Mouse (Mus musculus) bone marrow macrophage, adult 2 months (primary cell): ENCODE results near the gene Wnt8b. TPM values are rescaled to one million over a fixed set of nuclear protein-coding genes. Genes with fewer than 3 reads are reported as not detected.
"Not testable (repeated sequence)": the region's sequence is repeated elsewhere in the genome, so short reads cannot be mapped to it uniquely, and the experiment has no call there.

ENCODE experiments used
- H3K27ac ChIP-seq: 2 replicates; pipeline ENCODE4 v1.5.1; 2012; ENCODE audit warnings: low read depth, low read length; ENCODE audit not compliant: insufficient read depth
- H3K4me1 ChIP-seq: 2 replicates; pipeline ENCODE4 v1.6.1; 2012; ENCODE audit warnings: low read length; ENCODE audit not compliant: control insufficient read depth, insufficient read depth
- H3K4me3 ChIP-seq: 2 replicates; pipeline ENCODE4 v1.5.1; 2012; ENCODE audit warnings: mild to moderate bottlenecking, low read length, moderate library complexity; ENCODE audit not compliant: insufficient read depth
- CTCF ChIP-seq: IDR thresholded peaks from 2 replicates; pipeline ENCODE4 v1.5.1; 2012; ENCODE audit warnings: low read depth, mild to moderate bottlenecking, low read length, moderate library complexity
- POLR2A ChIP-seq: IDR thresholded peaks from 2 replicates; pipeline ENCODE4 v1.6.1; 2012; ENCODE audit warnings: mild to moderate bottlenecking, low read depth, low read length, borderline replicate concordance
- polyA plus RNA-seq: library from polyadenylated mRNA; stranded (reverse); fragments of >200 nt; gene quantifications from 2 replicates; pipeline ENCODE4 v1.2.4, GENCODE M21; 2012; ENCODE audit not compliant: missing spikeins, insufficient read depth, insufficient read length

Wnt8b gene
- not detected in 2 replicates for polyA plus RNA-seq

GRCm38 (mm10) chr19:44493128-44493527 lies at the start of gene Wnt8b:
Wnt8b (plus strand) TSS chr19:44493472.
- no peak within 1 kb of the TSS for H3K27ac ChIP-seq
- no peak within 1 kb of the TSS for H3K4me3 ChIP-seq
- H3K4me1 ChIP-seq = no peaks in the 10 kb centered on the region
- no peak for TF ChIP-seq CTCF

GRCm38 (mm10) chr19:44445755-44446154 lies 47.5 kb upstream of the Wnt8b start:
- Histone ChIP-seq H3K27ac (no peak overlapping the region), H3K4me3 (no peak overlapping the region), H3K4me1 (no peaks in the 10 kb centered on the region)
- no peak for TF ChIP-seq POLR2A
- no peak for TF ChIP-seq CTCF

- TF ChIP-seq POLR2A = no peak
- no peak for TF ChIP-seq CTCF
- Histone ChIP-seq H3K4me1 (no peaks in the 10 kb centered on the region), H3K4me3 (no peak overlapping the region), H3K27ac (no peak overlapping the region)
These were observed 45.3 kb upstream of the Wnt8b start for GRCm38 (mm10) chr19:44447927-44448326.

DNA sequence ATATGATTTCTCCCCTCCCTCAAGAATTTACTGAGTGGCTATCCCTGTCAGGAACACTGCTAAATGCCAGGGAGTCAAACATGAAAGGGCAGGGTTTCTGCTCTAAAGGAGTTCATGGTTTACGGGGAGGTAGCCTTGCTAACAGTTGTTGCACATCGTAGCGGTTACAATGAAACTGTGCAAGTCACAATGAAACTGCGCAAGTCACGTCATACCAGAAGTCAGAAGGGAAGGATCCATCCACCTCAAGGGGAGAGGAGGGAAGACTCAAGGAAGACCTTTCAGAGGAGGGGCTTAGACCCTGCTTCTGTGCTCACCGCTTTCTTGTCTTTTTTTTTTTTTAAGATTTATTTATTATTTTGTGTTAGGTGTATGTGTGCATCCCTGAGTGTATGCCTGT lies 38.4 kb upstream of the Wnt8b start:
- Histone ChIP-seq H3K4me1 (no peaks in the 10 kb centered on the region), H3K4me3 (no peak overlapping the region), H3K27ac (no peak overlapping the region)
- TF ChIP-seq POLR2A (no peak), CTCF (no peak)

DNA sequence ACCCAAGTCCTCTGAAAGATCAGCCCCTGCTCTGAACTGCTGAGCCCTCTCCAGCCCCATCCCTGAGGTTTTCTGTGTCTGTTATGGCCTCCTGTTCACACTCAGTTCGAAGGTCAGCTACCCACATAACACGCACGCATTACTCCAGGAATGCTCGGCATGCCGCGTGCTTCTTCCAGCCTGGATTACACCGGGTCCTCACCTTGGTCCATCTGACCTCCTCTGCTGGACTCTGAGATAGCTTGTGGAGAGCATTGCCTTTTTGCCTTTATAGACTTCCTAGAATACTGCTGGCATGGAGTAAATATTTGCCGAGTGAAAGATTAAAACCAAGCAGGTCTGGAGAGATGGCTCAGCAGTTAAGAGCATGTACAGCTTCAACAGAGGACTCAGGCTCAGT lies 37.9 kb upstream of the Wnt8b start:
- no peak for TF ChIP-seq POLR2A
- no peak for TF ChIP-seq CTCF
- Histone ChIP-seq H3K4me1 (no peaks in the 10 kb centered on the region), H3K4me3 (no peak overlapping the region), H3K27ac (no peak overlapping the region)

DNA sequence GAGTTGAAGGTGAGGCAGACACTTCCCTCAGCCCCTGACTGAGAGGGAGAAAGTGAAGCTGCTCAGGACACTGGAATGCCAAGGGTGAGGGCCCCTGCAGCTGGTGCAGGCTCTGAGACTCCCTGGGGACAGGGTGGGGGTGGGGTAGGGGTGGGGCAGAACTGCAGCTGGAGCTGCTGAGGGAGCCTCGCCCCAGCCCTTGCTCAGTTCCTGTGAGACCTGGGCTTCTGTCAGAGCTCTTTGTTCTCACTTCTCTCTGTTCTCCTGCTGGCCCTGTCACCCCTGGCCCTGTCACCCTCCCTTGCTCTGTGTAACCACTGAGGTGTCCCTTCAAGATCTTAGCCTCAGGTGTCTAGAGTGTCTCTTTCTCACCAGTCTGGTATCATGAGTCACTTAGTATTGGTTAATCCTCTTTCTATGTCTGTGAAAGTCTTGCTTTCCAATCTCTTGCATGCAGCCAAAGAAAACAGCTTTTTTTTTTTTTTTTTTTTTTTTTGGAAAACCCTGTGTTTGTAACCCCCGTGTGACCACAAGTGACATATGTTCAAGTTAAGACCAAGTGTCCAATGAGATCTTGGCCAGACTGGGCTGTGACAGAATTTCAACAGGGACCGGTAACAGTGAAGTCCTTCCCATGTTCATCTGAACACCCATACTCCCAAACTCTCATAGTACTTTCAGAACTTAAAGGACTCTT lies 35.8 kb upstream of the Wnt8b start:
- H3K4me3 ChIP-seq = no peak overlapping the region
- TF ChIP-seq CTCF (no peak), POLR2A (no peak)
- no peaks in the 10 kb centered on the region for H3K4me1 ChIP-seq
- H3K27ac ChIP-seq = no peak overlapping the region

GRCm38 (mm10) chr19:44458696-44459095 lies 34.6 kb upstream of the Wnt8b start:
- no peak for TF ChIP-seq CTCF
- TF ChIP-seq POLR2A = no peak
- Histone ChIP-seq H3K4me3 (no peak overlapping the region), H3K27ac (no peak overlapping the region), H3K4me1 (no peaks in the 10 kb centered on the region)

- TF ChIP-seq CTCF (no peak), POLR2A (no peak)
- Histone ChIP-seq H3K4me1 (no peaks in the 10 kb centered on the region), H3K27ac (no peak overlapping the region), H3K4me3 (no peak overlapping the region)
These were observed 32.8 kb upstream of the Wnt8b start for GRCm38 (mm10) chr19:44460441-44460840.

DNA sequence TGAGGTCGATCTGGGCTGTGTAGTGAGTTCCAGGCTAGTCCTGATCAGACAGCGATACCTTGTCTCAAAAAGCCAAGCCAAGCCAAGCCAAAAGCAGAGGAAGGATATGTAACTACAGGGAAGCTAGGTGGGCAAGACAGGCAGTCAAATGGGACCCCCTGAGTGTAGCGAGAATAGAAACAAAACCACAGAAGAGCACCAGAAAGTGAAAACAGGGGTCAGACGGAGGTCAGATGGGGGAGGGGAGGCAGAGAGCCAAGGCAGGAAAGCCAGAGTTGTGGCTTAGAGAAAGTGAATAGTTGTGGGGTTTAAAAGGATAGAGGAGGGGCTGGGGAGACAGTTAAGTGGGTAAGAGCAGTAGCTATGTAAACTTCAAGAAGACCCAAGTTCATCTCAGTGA lies 31.8 kb upstream of the Wnt8b start:
- Histone ChIP-seq H3K4me1 (no peaks in the 10 kb centered on the region), H3K27ac (no peak overlapping the region), H3K4me3 (no peak overlapping the region)
- TF ChIP-seq POLR2A = no peak
- no peak for TF ChIP-seq CTCF

- no peak overlapping the region for H3K4me3 ChIP-seq
- H3K4me1 ChIP-seq = no peaks in the 10 kb centered on the region
- no peak overlapping the region for H3K27ac ChIP-seq
- no peak for TF ChIP-seq POLR2A
- no peak for TF ChIP-seq CTCF
These were observed 31.1 kb upstream of the Wnt8b start for GRCm38 (mm10) chr19:44462141-44462540.

GRCm38 (mm10) chr19:44465960-44466525 lies 27.2 kb upstream of the Wnt8b start:
- H3K4me1 ChIP-seq, H3K4me3 ChIP-seq, H3K27ac ChIP-seq: not testable (repeated sequence)
